In genomic region chr8:84389173-84389572, GRCm38 (mm10) we compare ENCODE assay signal across 17 mouse cellular contexts.
"Had no signal": no experiment of that assay in that cellular context is flagged by ENCODE, and none has a peak within 500 bp of the region (broad histone marks: within the 10 kb centered on the region; RNA-seq: fewer than 3 reads in every experiment).

No protein-coding gene starts in this region.

- DNase-seq: left cerebral cortex, postnatal 4 days; liver, postnatal 0 days; right cerebral cortex, adult 18-20 months; right cerebral cortex, postnatal 14 days; right cerebral cortex, postnatal 4 days; thymus, adult 18-20 months; thymus, postnatal 36 days had no signal

- H3K4me2 ChIP-seq: limb, embryonic 12.5 days; limb, embryonic 15.5 days; liver, embryonic 11.5 days; midbrain, embryonic 12.5 days; midbrain, embryonic 15.5 days; neural tube, embryonic 12.5 days; neural tube, embryonic 15.5 days; stomach, embryonic 15.5 days had no signal

- H3K27me3 ChIP-seq: limb, embryonic 12.5 days; limb, embryonic 15.5 days; midbrain, embryonic 12.5 days; midbrain, embryonic 15.5 days; neural tube, embryonic 12.5 days; neural tube, embryonic 15.5 days; stomach, embryonic 15.5 days had no signal

- H3K4me3 ChIP-seq: limb, embryonic 12.5 days; limb, embryonic 15.5 days; midbrain, embryonic 12.5 days; midbrain, embryonic 15.5 days; neural tube, embryonic 12.5 days; neural tube, embryonic 15.5 days; stomach, embryonic 15.5 days had no signal

- H3K9ac ChIP-seq: limb, embryonic 12.5 days; limb, embryonic 15.5 days; liver, embryonic 14.5 days; liver, postnatal 0 days; midbrain, embryonic 15.5 days; neural tube, embryonic 12.5 days; neural tube, embryonic 15.5 days; stomach, embryonic 15.5 days had no signal

- H3K4me1 ChIP-seq: limb, embryonic 12.5 days; limb, embryonic 15.5 days; midbrain, embryonic 12.5 days; midbrain, embryonic 15.5 days; neural tube, embryonic 12.5 days; neural tube, embryonic 15.5 days had no signal

- H3K27ac ChIP-seq: limb, embryonic 12.5 days; limb, embryonic 15.5 days; liver, embryonic 14.5 days; macrophage; midbrain, embryonic 12.5 days; midbrain, embryonic 15.5 days; neural tube, embryonic 12.5 days; neural tube, embryonic 15.5 days had no signal

- ATAC-seq: liver, postnatal 0 days; midbrain, embryonic 15.5 days had no signal

- H3K9me3 ChIP-seq: limb, embryonic 12.5 days; limb, embryonic 15.5 days; midbrain, embryonic 12.5 days; midbrain, embryonic 15.5 days; neural tube, embryonic 12.5 days; neural tube, embryonic 15.5 days; stomach, embryonic 15.5 days had no signal

- H3K36me3 ChIP-seq: limb, embryonic 12.5 days; limb, embryonic 15.5 days; midbrain, embryonic 12.5 days; midbrain, embryonic 15.5 days; neural tube, embryonic 12.5 days; neural tube, embryonic 15.5 days; stomach, embryonic 15.5 days had no signal
